Mouse (Mus musculus) heart, postnatal 10 days (tissue): Measurements from ENCODE around the gene Dbndd2. TPM values are rescaled to one million over a fixed set of nuclear protein-coding genes. Genes with fewer than 3 reads are reported as not detected.

Experiments used
- DNase-seq, 2 experiments: peaks; one replicate each; pipeline ENCODE4 v3.0.0; 2021
- intact Hi-C: fragments of 180-260 bp; cut with DNase I; formaldehyde crosslinking; loops from one replicate; pipeline ENCODE4 v1.15.1; 2025
- total RNA-seq, 2 experiments: library from RNA; stranded (reverse); gene quantifications; 2 replicates each; pipeline ENCODE4 v1.2.3; 2021

The Dbndd2 gene
- total RNA-seq = 10 to 100 TPM; 17.1 to 18.9 TPM

- intact Hi-C loops = no loop called here
- peak; percentile 54 to 61 for DNase-seq
These were observed at the start of gene Dbndd2 for GRCm38 (mm10) chr2:164485681-164486257. Gene Dbndd2 (plus strand): TSS chr2:164486106.

GRCm38 (mm10) chr2:164436215-164436913, 49.5 kb upstream of the Dbndd2 start:
- intact Hi-C loops = no loop called here
- no peak for DNase-seq

GRCm38 (mm10) chr2:164436961-164437360, 48.9 kb upstream of the Dbndd2 start:
- no peak for DNase-seq

GRCm38 (mm10) chr2:164437710-164438109, 48.2 kb upstream of the Dbndd2 start:
- intact Hi-C loops = no loop called here
- DNase-seq = no peak

More at GRCm38 (mm10) chr2:164436961-164437360, 48.9 kb upstream of the Dbndd2 start:
- intact Hi-C loops = no loop called here

- DNase-seq = no peak
- intact Hi-C loops = no loop called here
These were observed 47.6 kb upstream of the Dbndd2 start for GRCm38 (mm10) chr2:164438257-164438656.

- no peak for DNase-seq
- intact Hi-C loops = no loop called here
These were observed 46.9 kb upstream of the Dbndd2 start for GRCm38 (mm10) chr2:164439001-164439421.

- no peak for DNase-seq
- intact Hi-C loops = no loop called here
These were observed 45.6 kb upstream of the Dbndd2 start for GRCm38 (mm10) chr2:164440314-164440713.

- DNase-seq = no peak
- intact Hi-C loops = no loop called here
These were observed 44.8 kb upstream of the Dbndd2 start for GRCm38 (mm10) chr2:164441155-164441554.

- intact Hi-C loops = no loop called here
- no peak for DNase-seq
These were observed 44.2 kb upstream of the Dbndd2 start for GRCm38 (mm10) chr2:164441731-164442130.

- intact Hi-C loops = no loop called here
- peak; percentile 51 to 63 for DNase-seq
These were observed 43.4 kb upstream of the Dbndd2 start for GRCm38 (mm10) chr2:164442315-164443050.

GRCm38 (mm10) chr2:164443051-164443437, 42.9 kb upstream of the Dbndd2 start:
- peak; percentile 85 to 86 for DNase-seq
- intact Hi-C loops = no loop called here

- intact Hi-C loops = no loop called here
- DNase-seq = no peak
These were observed 42.4 kb upstream of the Dbndd2 start, which contains the start of gene Sdc4 for GRCm38 (mm10) chr2:164443460-164444000. Gene Sdc4 (minus strand): TSS chr2:164443887.

GRCm38 (mm10) chr2:164444701-164445100, 41.2 kb upstream of the Dbndd2 start:
- intact Hi-C loops = no loop called here
- no peak for DNase-seq

GRCm38 (mm10) chr2:164445399-164446085, 40.4 kb upstream of the Dbndd2 start:
- intact Hi-C loops = no loop called here
- DNase-seq = no peak

- intact Hi-C loops = no loop called here
- no peak for DNase-seq
These were observed 39.8 kb upstream of the Dbndd2 start for GRCm38 (mm10) chr2:164446086-164446469.

GRCm38 (mm10) chr2:164448140-164448539, 37.8 kb upstream of the Dbndd2 start:
- intact Hi-C loops = no loop called here
- no peak for DNase-seq

GRCm38 (mm10) chr2:164448921-164449320, 37.0 kb upstream of the Dbndd2 start:
- no peak for DNase-seq
- intact Hi-C loops = no loop called here

GRCm38 (mm10) chr2:164449341-164450042, 36.4 kb upstream of the Dbndd2 start:
- DNase-seq = no peak
- intact Hi-C loops = no loop called here

- peak; percentile 77 to 81 for DNase-seq
- intact Hi-C loops = no loop called here
These were observed 33.8 kb upstream of the Dbndd2 start for GRCm38 (mm10) chr2:164452000-164452676.
